Mouse (Mus musculus) neural tube, embryonic 13.5 days (tissue): ENCODE results near the gene Msrb1. TPM values are rescaled to one million over a fixed set of nuclear protein-coding genes. Genes with fewer than 3 reads are reported as not detected.

Experiments
- ATAC-seq: fragments of 200-750 bp; cut with Nextera tagmentation; 2 replicates; pipeline ENCODE4 v1.8.0; 2017; ENCODE audit warnings: low read depth, mild to moderate bottlenecking, moderate TSS enrichment, moderate library complexity
- H3K27ac ChIP-seq: fragments of 300-500 bp; sonication (generic); replicated peaks from 2 replicates; pipeline ENCODE4 v1.5.1; 2015; ENCODE audit warnings: moderate library complexity, mild to moderate bottlenecking, inconsistent platforms
- H3K27me3 ChIP-seq: fragments of 300-500 bp; sonication (generic); 2 replicates; pipeline ENCODE4 v1.6.1; 2015; ENCODE audit warnings: mild to moderate bottlenecking, inconsistent platforms
- H3K36me3 ChIP-seq: fragments of 300-500 bp; sonication (generic); 2 replicates; pipeline ENCODE4 v1.6.1; 2015; ENCODE audit warnings: mild to moderate bottlenecking, inconsistent platforms
- H3K4me1 ChIP-seq: fragments of 300-500 bp; sonication (generic); replicated peaks from 2 replicates; pipeline ENCODE4 v1.6.1; 2015; ENCODE audit warnings: inconsistent platforms
- H3K4me2 ChIP-seq: fragments of 300-500 bp; sonication (generic); 2 replicates; pipeline ENCODE4 v1.6.1; 2015; ENCODE audit warnings: inconsistent platforms, mild to moderate bottlenecking, moderate library complexity
- H3K4me3 ChIP-seq: fragments of 300-500 bp; sonication (generic); 2 replicates; pipeline ENCODE4 v1.5.1; 2015; ENCODE audit warnings: mild to moderate bottlenecking, inconsistent platforms
- H3K9ac ChIP-seq: fragments of 300-500 bp; sonication (generic); 2 replicates; pipeline ENCODE4 v1.6.1; 2015; ENCODE audit warnings: moderate library complexity, mild to moderate bottlenecking, inconsistent platforms
- H3K9me3 ChIP-seq: fragments of 300-500 bp; sonication (generic); 2 replicates; pipeline ENCODE4 v1.6.1; 2016; ENCODE audit warnings: inconsistent platforms
- WGBS: fragments of 180-500 bp; shearing (Covaris S2); methylation state at CpG from one replicate; pipeline ENCODE4 v1.1.7; 2015; 5-methylcytosine and 5-hydroxymethylcytosine counted together
- polyA plus RNA-seq: library from polyadenylated mRNA; unstranded; fragments of >200 nt; fragmentation: Nextera tagmentation; extraction: Ambion mirVana; gene quantifications from 2 replicates; pipeline ENCODE4 v1.2.1, GENCODE M21; 2015

The Msrb1 gene
- 26.5 and 29.4 TPM in 2 replicates for polyA plus RNA-seq

- Histone ChIP-seq H3K4me1 (peaks cover 22% of the 10 kb centered on the region), H3K9ac (peak within 1 kb of the TSS; percentile 74), H3K4me2 (peak within 1 kb of the TSS; percentile 83), H3K27ac (peak within 1 kb of the TSS; percentile 47), H3K27me3 (no peaks in the 10 kb centered on the region; the same call in none of the 2 replicates), H3K4me3 (peak within 1 kb of the TSS; percentile 55), H3K36me3 (peaks cover 7% of the 10 kb centered on the region), H3K9me3 (no peaks in the 10 kb centered on the region)
- ATAC-seq, result peak; percentile 96
- 2% methylated on average over 29 of the region's 29 CpGs for WGBS
Observed at GRCm38 (mm10) chr17:24736330-24737051, at the start of gene Msrb1. Gene Msrb1, plus strand, starts transcription at chr17:24736642.

- H3K27ac ChIP-seq, result no peak overlapping the region
- WGBS, result 2% methylated on average over 24 of the region's 25 CpGs
Observed at GRCm38 (mm10) chr17:24687146-24687595, 49.3 kb upstream of the Msrb1 start.

GRCm38 (mm10) chr17:24687599-24687998, 48.8 kb upstream of the Msrb1 start:
- no peak overlapping the region for H3K27ac ChIP-seq
- peak overlapping the region; percentile 59 for H3K9ac ChIP-seq
- H3K36me3 ChIP-seq, result peaks cover 8% of the 10 kb centered on the region
- H3K9me3 ChIP-seq, result no peaks in the 10 kb centered on the region
- peak overlapping the region; percentile 64 for H3K4me2 ChIP-seq
- H3K27me3 ChIP-seq, result peaks cover 43% of the 10 kb centered on the region
- no peak for ATAC-seq
- H3K4me1 ChIP-seq, result peaks cover 39% of the 10 kb centered on the region
- H3K4me3 ChIP-seq, result peak overlapping the region; percentile 60
- WGBS, result 19% methylated on average over 23 of the region's 23 CpGs

More at GRCm38 (mm10) chr17:24687146-24687595, 49.3 kb upstream of the Msrb1 start:
- Histone ChIP-seq H3K9ac (peak overlapping the region; percentile 59), H3K4me3 (peak overlapping the region; percentile 60), H3K9me3 (no peaks in the 10 kb centered on the region), H3K36me3 (peaks cover 8% of the 10 kb centered on the region), H3K27me3 (peaks cover 42% of the 10 kb centered on the region), H3K4me1 (peaks cover 39% of the 10 kb centered on the region), H3K4me2 (peak overlapping the region; percentile 64)
- no peak for ATAC-seq

GRCm38 (mm10) chr17:24689251-24690081, 47.0 kb upstream of the Msrb1 start, which contains the start of gene Syngr3:
Gene Syngr3, minus strand, starts transcription at chr17:24689955.
- WGBS, result under 1% methylated on average over 51 of the region's 55 CpGs

GRCm38 (mm10) chr17:24692385-24692784, 44.1 kb upstream of the Msrb1 start:
- Histone ChIP-seq H3K9me3 (no peaks in the 10 kb centered on the region), H3K9ac (no peak overlapping the region), H3K36me3 (peaks cover 16% of the 10 kb centered on the region), H3K4me2 (no peak overlapping the region), H3K27ac (no peak overlapping the region), H3K4me1 (peaks cover 55% of the 10 kb centered on the region), H3K4me3 (no peak overlapping the region), H3K27me3 (peaks cover 39% of the 10 kb centered on the region)
- no peak for ATAC-seq
- 74% methylated on average over 5 of the region's 5 CpGs for WGBS

More at GRCm38 (mm10) chr17:24689251-24690081, 47.0 kb upstream of the Msrb1 start, which contains the start of gene Syngr3:
- Histone ChIP-seq H3K27me3 (peaks cover 43% of the 10 kb centered on the region), H3K4me1 (peaks cover 44% of the 10 kb centered on the region), H3K4me3 (peak within 1 kb of the TSS; percentile 60), H3K9ac (peak within 1 kb of the TSS; percentile 88), H3K9me3 (no peaks in the 10 kb centered on the region), H3K27ac (peak within 1 kb of the TSS; percentile 90), H3K4me2 (peak within 1 kb of the TSS; percentile 64), H3K36me3 (peaks cover 16% of the 10 kb centered on the region)
- peak; percentile 74 for ATAC-seq

GRCm38 (mm10) chr17:24695326-24696010, 41.0 kb upstream of the Msrb1 start:
- Histone ChIP-seq H3K4me1 (peaks cover 42% of the 10 kb centered on the region), H3K9me3 (no peaks in the 10 kb centered on the region), H3K27me3 (peaks cover 16% of the 10 kb centered on the region), H3K4me3 (peak overlapping the region; percentile 77), H3K27ac (peak overlapping the region; percentile 90), H3K36me3 (peaks cover 28% of the 10 kb centered on the region), H3K9ac (peak overlapping the region; percentile 86), H3K4me2 (peak overlapping the region; percentile 79)
- 6% methylated on average over 45 of the region's 51 CpGs for WGBS
- peak; percentile 41 for ATAC-seq

- Histone ChIP-seq H3K9me3 (no peaks in the 10 kb centered on the region), H3K36me3 (peaks cover 35% of the 10 kb centered on the region), H3K27ac (peak within 1 kb of the TSS; percentile 90), H3K9ac (peak within 1 kb of the TSS; percentile 86), H3K4me3 (peak within 1 kb of the TSS; percentile 77), H3K4me1 (peaks cover 36% of the 10 kb centered on the region), H3K27me3 (peaks cover 9% of the 10 kb centered on the region), H3K4me2 (peak within 1 kb of the TSS; percentile 79)
- ATAC-seq, result peak; percentile 95
- under 1% methylated on average over 61 of the region's 76 CpGs for WGBS
Observed at GRCm38 (mm10) chr17:24696011-24696697, 40.3 kb upstream of the Msrb1 start, which contains the start of the genes Gfer and Noxo1. Gene Gfer, minus strand, starts transcription at chr17:24696156. Gene Noxo1, plus strand, starts transcription at chr17:24696234.

GRCm38 (mm10) chr17:24697985-24698384, 38.5 kb upstream of the Msrb1 start:
- 17% methylated on average over 5 of the region's 5 CpGs for WGBS
- Histone ChIP-seq H3K4me2 (no peak overlapping the region), H3K27me3 (no peaks in the 10 kb centered on the region), H3K36me3 (peaks cover 42% of the 10 kb centered on the region), H3K27ac (no peak overlapping the region), H3K9me3 (no peaks in the 10 kb centered on the region), H3K9ac (no peak overlapping the region), H3K4me1 (peaks cover 36% of the 10 kb centered on the region), H3K4me3 (no peak overlapping the region)
- no peak for ATAC-seq

- H3K9me3 ChIP-seq, result no peaks in the 10 kb centered on the region
- no peak overlapping the region for H3K4me2 ChIP-seq
- no peak overlapping the region for H3K9ac ChIP-seq
- H3K4me1 ChIP-seq, result peaks cover 36% of the 10 kb centered on the region
- no peak for ATAC-seq
- no peak overlapping the region for H3K4me3 ChIP-seq
- peaks cover 41% of the 10 kb centered on the region for H3K36me3 ChIP-seq
- 69% methylated on average over 9 of the region's 9 CpGs for WGBS
- no peaks in the 10 kb centered on the region for H3K27me3 ChIP-seq
- no peak overlapping the region for H3K27ac ChIP-seq
Observed at GRCm38 (mm10) chr17:24698715-24699114, 37.7 kb upstream of the Msrb1 start.

- no peak for ATAC-seq
- Histone ChIP-seq H3K27ac (no peak overlapping the region), H3K9me3 (no peaks in the 10 kb centered on the region), H3K36me3 (peaks cover 48% of the 10 kb centered on the region), H3K9ac (no peak overlapping the region), H3K27me3 (no peaks in the 10 kb centered on the region), H3K4me3 (no peak overlapping the region), H3K4me1 (peaks cover 32% of the 10 kb centered on the region), H3K4me2 (no peak overlapping the region)
- WGBS, result 85% methylated on average over 2 of the region's 2 CpGs
Observed at GRCm38 (mm10) chr17:24699473-24699872, 37.0 kb upstream of the Msrb1 start.

- WGBS, result 92% methylated on average over 9 of the region's 9 CpGs
Observed at GRCm38 (mm10) chr17:24701251-24701650, 35.2 kb upstream of the Msrb1 start.

More at GRCm38 (mm10) chr17:24701251-24701650, 35.2 kb upstream of the Msrb1 start:
- H3K27me3 ChIP-seq, result no peaks in the 10 kb centered on the region
- peaks cover 60% of the 10 kb centered on the region for H3K36me3 ChIP-seq
- no peak overlapping the region for H3K27ac ChIP-seq
- no peak overlapping the region for H3K4me3 ChIP-seq
- no peak overlapping the region for H3K4me2 ChIP-seq
- H3K4me1 ChIP-seq, result peaks cover 28% of the 10 kb centered on the region
- no peak overlapping the region for H3K9ac ChIP-seq
- ATAC-seq, result no peak
- H3K9me3 ChIP-seq, result no peaks in the 10 kb centered on the region
